Mouse (Mus musculus) adipocyte (in vitro differentiated cells): ENCODE results near the gene Slc30a3.
"Not testable (repeated sequence)": the region's sequence is repeated elsewhere in the genome, so short reads cannot be mapped to it uniquely, and the experiment has no call there.

Experiments used
- DNase-seq: peaks from one replicate; pipeline ENCODE4 v3.0.0-alpha.2; 2016; ENCODE audit warnings: low spot score

The Slc30a3 gene

DNA sequence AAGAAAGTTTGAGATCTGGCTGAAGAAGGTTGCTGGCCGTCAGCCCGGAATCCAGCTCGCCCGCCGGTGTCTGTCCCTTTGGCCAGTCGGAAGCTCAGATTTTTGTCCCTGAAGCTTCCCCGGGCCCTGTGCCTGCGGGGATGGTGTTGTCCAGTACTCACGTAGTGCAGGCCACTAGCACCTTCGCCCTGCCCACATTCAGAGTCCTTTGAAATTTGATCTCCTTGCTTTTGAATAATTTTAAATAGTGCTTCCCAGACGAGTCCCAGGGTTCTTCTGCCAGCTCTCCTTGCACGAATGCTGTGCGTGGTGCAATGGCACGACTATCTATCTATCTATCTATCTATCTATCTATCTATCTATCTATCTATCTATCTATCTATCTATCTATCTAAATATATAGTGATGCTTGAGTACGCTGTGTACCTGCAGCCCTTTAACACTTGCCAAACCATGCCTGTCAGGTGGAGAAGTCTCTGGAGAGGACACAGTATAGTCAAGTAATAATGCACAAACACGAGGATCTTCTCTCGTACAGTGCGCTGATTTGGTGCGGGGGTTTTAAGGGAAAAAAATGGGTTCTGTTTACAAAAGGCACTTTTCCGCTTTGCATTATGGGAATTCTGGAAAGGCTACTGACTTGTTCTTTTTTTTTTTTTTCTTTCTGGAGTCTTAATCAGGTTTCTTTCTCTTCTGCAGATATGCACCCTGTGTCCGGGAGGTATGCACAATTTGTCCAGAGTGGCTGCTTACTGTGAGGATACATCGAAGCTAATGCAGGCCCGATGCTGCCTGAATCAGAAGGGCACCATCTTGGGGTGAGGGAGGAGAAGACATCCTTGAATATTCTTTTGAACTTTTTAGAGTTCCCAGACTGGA lies 59.0 kb downstream of the Slc30a3 start, which contains the start of gene Slc5a6:
Gene Slc5a6, minus strand, starts transcription at position 162 of the 879 bp plus-strand sequence.
- peak; percentile 91 for DNase-seq

DNA sequence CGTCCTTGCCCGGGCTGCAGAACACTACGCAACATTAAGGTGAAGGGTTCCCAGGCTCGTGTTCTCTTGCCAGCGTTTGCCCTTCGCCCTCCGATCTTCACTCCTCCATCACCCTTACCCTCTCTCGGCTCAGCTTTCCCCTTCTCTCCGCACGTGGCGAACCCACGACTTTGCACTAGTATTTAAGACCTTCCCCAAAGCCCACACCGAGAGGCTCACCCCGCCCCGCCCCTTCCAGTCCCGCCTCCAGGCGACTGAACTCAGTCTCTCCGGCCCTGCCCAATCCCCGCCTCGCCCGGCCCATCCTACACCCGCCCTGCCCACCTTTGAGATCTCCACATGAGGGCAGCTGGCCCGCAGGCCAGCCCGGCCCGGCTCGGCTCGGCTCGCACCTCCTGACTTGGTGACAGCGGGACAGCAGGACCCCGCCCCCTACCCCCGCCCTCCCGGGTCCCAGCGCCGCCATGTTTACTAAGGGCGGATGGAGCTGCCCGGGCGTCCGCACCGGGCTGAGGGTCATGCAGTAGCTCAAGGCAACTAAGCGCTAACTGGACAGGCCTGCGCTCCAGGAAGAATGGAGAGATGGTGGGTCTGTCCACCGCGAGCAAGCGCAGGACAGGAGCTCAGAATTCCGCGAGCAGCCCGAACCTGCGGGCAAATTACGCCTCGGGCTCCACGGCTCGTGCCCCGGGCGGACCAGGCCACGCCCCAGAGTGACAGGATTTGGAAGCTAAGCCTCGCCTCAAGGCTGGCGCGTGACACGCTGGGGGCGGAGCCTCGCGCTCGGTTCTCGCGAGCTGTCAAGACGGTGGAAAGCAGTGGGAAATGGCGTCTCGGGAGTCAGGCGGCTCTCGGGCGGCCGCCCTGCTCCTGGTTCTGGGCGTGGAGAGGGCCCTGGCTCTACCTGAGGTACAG lies 59.9 kb downstream of the Slc30a3 start, which contains the start of gene Atraid:
Gene Atraid, plus strand, starts transcription at position 465 of the 915 bp plus-strand sequence.
- peak; percentile 99 for DNase-seq

GRCm38 (mm10) chr5:31047074-31047473 lies 61.0 kb downstream of the Slc30a3 start:
- DNase-seq, result peak; percentile 38

GRCm38 (mm10) chr5:31046416-31046815 lies 61.6 kb downstream of the Slc30a3 start:
- peak; percentile 66 for DNase-seq

DNA sequence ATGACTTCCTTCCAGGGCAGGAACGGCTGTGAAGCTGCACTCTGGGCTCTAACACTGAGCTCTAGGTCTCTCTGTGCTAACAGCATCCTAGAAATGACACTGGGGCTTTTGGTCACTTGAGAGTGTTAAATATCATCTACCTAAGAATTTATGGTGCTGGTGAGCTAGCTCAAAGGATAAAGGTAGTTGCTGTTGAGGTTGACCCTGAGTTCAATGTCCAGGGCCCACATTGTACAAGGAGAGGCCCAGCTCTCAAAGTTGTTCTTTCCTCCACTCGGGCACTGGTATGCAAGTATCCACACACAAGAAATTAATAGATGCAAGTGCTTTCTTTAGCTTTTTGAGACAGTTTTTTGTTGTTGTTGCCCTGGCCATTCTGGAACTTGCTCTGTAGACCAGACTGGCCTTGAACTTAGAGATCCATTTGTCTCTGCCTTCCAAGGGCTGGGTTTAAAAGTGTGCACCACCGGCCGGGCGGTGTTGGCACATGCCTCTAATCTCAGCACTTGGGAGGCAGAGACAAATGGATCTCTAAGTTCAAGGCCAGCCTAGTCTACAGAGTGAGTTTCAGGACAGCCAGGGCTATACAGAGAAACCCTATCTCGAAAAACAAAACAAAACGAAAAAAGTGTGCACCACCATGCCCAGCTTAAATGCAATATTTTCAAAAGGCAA lies 69.7 kb downstream of the Slc30a3 start:
- DNase-seq, result no peak

DNA sequence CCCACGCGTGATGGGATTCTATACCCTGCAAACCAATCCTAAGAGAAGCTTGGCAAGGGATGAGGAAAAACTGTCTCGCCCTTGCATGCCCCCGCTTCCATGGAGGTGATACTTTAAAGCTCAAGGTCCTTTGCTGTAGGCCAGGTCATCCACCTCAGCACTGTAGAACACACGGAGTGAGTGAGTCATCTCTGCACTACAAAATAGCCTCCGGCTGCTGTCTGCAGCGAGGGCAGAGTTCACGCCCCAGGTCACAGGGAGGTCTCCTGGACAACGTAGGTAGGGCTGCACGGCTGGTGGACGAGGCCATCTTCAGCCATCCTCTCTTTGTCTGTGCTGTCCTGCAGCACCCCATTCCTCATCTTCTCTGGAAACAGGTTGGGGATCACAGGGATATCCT lies 71.5 kb downstream of the Slc30a3 start:
- not testable (repeated sequence) for DNase-seq
